Mouse (Mus musculus) heart, postnatal 0 days (tissue): ENCODE results near the gene Cpeb3.

Source experiments
- CTCF ChIP-seq: IDR thresholded peaks from 2 replicates; pipeline ENCODE4 v1.5.1; 2016; ENCODE audit warnings: antibody characterized with exemption, control low read depth, low read depth
- EP300 ChIP-seq: IDR thresholded peaks from 2 replicates; pipeline ENCODE4 v1.6.1; 2016; ENCODE audit warnings: antibody characterized with exemption, low read depth

DNA sequence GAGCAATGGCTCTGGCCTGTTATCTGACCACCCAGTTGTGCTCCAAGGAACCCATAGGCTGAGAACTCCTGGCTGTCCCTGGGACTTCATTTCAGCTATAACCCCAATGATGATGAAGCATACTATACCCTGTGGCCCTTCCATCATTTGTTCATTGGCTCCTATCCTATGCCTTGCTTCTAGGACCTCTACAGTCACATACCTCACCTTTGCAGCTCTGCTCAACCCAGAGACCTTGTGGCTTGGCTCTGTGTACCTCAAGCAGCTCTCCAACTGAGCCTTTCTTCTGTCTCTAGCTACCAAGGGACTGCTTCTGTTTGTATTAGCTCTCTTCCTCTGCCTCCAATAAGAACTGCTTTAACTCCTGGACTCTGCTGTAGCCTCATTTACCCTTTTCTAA lies 83.4 kb downstream of the Cpeb3 start:
- TF ChIP-seq CTCF (no peak), EP300 (no peak)
